Mouse (Mus musculus) liver, postnatal 0 days (tissue): ENCODE results near the gene Tkt. TPM values are rescaled to one million over a fixed set of nuclear protein-coding genes. Genes with fewer than 3 reads are reported as not detected.

ENCODE experiments used
- ATAC-seq: fragments of 200-750 bp; cut with Nextera tagmentation; 2 replicates; pipeline ENCODE4 v1.8.0; 2017; ENCODE audit warnings: mild to moderate bottlenecking, moderate library complexity
- DNase-seq: peaks from one replicate; pipeline ENCODE4 v3.0.0-alpha.2; 2016
- H3K27ac ChIP-seq: fragments of 300-500 bp; sonication (generic); 2 replicates; pipeline ENCODE4 v1.5.1; 2014; ENCODE audit warnings: antibody characterized with exemption, moderate library complexity, mild to moderate bottlenecking, low read depth
- H3K27me3 ChIP-seq: fragments of 300-500 bp; sonication (generic); 2 replicates; pipeline ENCODE4 v1.6.1; 2014; ENCODE audit warnings: low read length, control low read depth, mixed read lengths; ENCODE audit not compliant: insufficient read depth
- H3K36me3 ChIP-seq: fragments of 300-500 bp; sonication (generic); replicated peaks from 2 replicates; pipeline ENCODE4 v1.6.1; 2014; ENCODE audit warnings: mild to moderate bottlenecking, control low read depth, low read length, moderate library complexity, mixed read lengths; ENCODE audit not compliant: insufficient read depth
- H3K4me1 ChIP-seq: fragments of 300-500 bp; sonication (generic); 2 replicates; pipeline ENCODE4 v1.6.1; 2014; ENCODE audit warnings: antibody characterized with exemption, mild to moderate bottlenecking, control low read depth; ENCODE audit not compliant: insufficient read depth
- H3K4me2 ChIP-seq: fragments of 300-500 bp; sonication (generic); 2 replicates; pipeline ENCODE4 v1.6.1; 2014; ENCODE audit warnings: low read depth, mild to moderate bottlenecking, low read length, moderate library complexity, mixed read lengths
- H3K4me3 ChIP-seq: fragments of 300-500 bp; sonication (generic); 2 replicates; pipeline ENCODE4 v1.5.1; 2014; ENCODE audit warnings: low read depth, low read length
- H3K9ac ChIP-seq: fragments of 300-500 bp; sonication (generic); replicated peaks from 2 replicates; pipeline ENCODE4 v1.6.1; 2014; ENCODE audit warnings: mild to moderate bottlenecking, moderate library complexity
- H3K9me3 ChIP-seq: fragments of 300-500 bp; sonication (generic); 2 replicates; pipeline ENCODE4 v1.6.1; 2016; ENCODE audit warnings: mild to moderate bottlenecking, control low read depth, low read length, mixed read lengths
- CTCF ChIP-seq: sonication (generic); IDR thresholded peaks from 2 replicates; pipeline ENCODE4 v1.5.1; 2016; ENCODE audit warnings: antibody characterized with exemption, low read depth
- EP300 ChIP-seq: IDR thresholded peaks from 2 replicates; pipeline ENCODE4 v1.6.1; 2016; ENCODE audit warnings: antibody characterized with exemption, low read depth, mild to moderate bottlenecking
- WGBS: fragments of 180-500 bp; shearing (Covaris S2); extraction: QIAGEN DNeasy Blood & Tissue Kit; methylation state at CpG from one replicate; pipeline ENCODE4 v1.1.7; 2014; ENCODE audit not compliant: insufficient replicate concordance; 5-methylcytosine and 5-hydroxymethylcytosine counted together
- microRNA-seq: library from miRNA; unstranded; fragments of <30 nt; microRNA quantifications from one replicate; pipeline ENCODE4, GENCODE M21; 2016
- polyA plus RNA-seq: library from polyadenylated mRNA; unstranded; fragments of >200 nt; fragmentation: Nextera tagmentation; extraction: Ambion mirVana; gene quantifications from 2 replicates; pipeline ENCODE4 v1.2.1, GENCODE M21; 2015

The Tkt gene
- polyA plus RNA-seq, 1 experiment from 2014 or later = 110 TPM

DNA sequence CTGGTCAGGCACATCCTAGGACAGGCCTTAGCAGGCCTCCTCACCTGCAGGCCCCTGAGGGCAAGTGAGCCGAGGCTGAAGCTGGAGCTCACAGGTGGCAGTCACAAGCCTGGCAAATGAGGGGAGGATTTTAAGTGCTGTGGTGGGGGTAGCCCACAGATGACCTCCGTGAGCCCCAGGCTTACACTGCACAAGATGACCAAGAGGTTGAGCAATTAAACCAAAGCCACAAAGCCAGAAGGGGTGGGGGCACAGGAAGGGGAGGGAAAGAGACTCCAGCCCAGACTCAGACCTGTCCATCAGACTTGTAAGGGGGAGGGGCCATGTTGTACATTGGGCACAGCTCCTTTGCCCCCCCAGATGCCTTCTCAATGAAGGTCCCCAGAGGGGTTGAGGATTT is 68.6 kb downstream of the Tkt start:
- Histone ChIP-seq H3K4me1 (peaks cover 45% of the 10 kb centered on the region), H3K27me3 (no peaks in the 10 kb centered on the region), H3K4me3 (no peak overlapping the region), H3K36me3 (peaks cover 3% of the 10 kb centered on the region), H3K27ac (no peak overlapping the region), H3K9me3 (no peaks in the 10 kb centered on the region), H3K4me2 (0 out of 2 replicates have a peak overlapping the region, but pooled peaks have one; percentile 6), H3K9ac (no peak overlapping the region)
- no peak for ATAC-seq
- DNase-seq = no peak
- TF ChIP-seq CTCF (no peak), EP300 (no peak)
- WGBS = 67% methylated on average over 2 of the region's 2 CpGs

DNA sequence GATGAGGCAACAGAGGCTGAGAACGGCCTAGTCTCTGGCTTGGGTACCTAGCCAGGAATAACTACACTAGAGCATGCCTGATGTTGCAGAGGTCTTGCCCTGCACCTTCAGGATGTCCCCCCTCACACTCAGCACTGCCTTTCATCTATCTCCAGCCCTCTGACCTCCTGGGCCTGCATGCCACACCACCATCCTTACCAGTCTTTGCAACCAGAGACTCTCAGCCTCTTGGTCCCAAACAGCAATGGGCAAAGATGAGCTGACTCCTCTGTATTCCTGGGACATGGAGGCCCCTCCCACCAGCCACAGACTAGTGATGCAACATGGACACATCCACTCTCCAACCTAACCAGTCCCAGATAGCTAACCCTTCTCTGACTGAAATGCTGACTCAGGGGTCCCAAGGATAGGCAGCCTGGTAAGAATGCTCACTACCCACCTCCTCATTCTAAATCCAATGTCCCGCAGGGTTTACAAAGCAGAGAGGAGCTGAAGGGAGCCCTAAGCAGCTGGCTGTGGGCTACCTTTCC is 70.7 kb downstream of the Tkt start:
- ATAC-seq (no peak), DNase-seq (no peak)
- 76% methylated on average over 2 of the region's 2 CpGs for WGBS
- Histone ChIP-seq H3K4me2 (no peak overlapping the region), H3K27ac (no peak overlapping the region), H3K27me3 (no peaks in the 10 kb centered on the region), H3K4me3 (no peak overlapping the region), H3K36me3 (peaks cover 3% of the 10 kb centered on the region; the same call in 1 of the 2 replicates), H3K9ac (no peak overlapping the region), H3K4me1 (peaks cover 37% of the 10 kb centered on the region), H3K9me3 (no peaks in the 10 kb centered on the region)
- TF ChIP-seq CTCF = no peak
- TF ChIP-seq EP300 = no peak

- H3K27ac ChIP-seq = peak overlapping the region; percentile 48
- peak; percentile 33; the same call in 1 of the 2 replicates for ATAC-seq
- WGBS = 45% methylated on average over 7 of the region's 7 CpGs
- H3K4me1 ChIP-seq = peaks cover 44% of the 10 kb centered on the region
- H3K9me3 ChIP-seq = no peaks in the 10 kb centered on the region
- no peaks in the 10 kb centered on the region for H3K27me3 ChIP-seq
- H3K4me2 ChIP-seq = no peak overlapping the region
- H3K36me3 ChIP-seq = peaks cover 3% of the 10 kb centered on the region; the same call in 1 of the 2 replicates
- no peak overlapping the region for H3K4me3 ChIP-seq
- TF ChIP-seq CTCF = no peak
- no peak for TF ChIP-seq EP300
- DNase-seq = peak; percentile 55
- H3K9ac ChIP-seq = 0 out of 2 replicates have a peak overlapping the region, but pooled peaks have one; percentile 26
Measured at GRCm38 (mm10) chr14:30619982-30620578, 71.9 kb downstream of the Tkt start.

DNA sequence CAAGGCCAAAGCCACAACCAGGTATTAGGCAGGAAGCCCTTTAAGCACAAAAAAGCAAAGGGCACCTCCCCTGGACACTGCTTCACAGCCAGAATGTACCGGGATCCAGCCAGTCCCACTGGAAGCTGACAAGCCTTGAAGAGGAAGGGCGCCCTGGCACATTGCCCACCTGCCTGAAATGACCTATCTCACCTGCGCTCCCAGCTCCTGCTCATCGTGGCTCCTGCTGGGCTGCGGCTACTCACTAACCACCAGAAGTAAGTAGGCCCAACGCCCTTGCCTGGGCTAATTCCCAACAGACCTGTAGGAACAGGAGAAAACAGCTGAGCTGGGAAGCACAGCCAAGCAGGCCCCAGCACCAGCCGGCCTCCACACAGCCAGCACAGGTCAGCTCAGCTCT is 74.0 kb downstream of the Tkt start:
- Histone ChIP-seq H3K4me3 (no peak overlapping the region), H3K4me1 (peaks cover 48% of the 10 kb centered on the region), H3K27ac (no peak overlapping the region), H3K27me3 (no peaks in the 10 kb centered on the region), H3K36me3 (no peaks in the 10 kb centered on the region), H3K9me3 (no peaks in the 10 kb centered on the region), H3K4me2 (no peak overlapping the region), H3K9ac (no peak overlapping the region)
- TF ChIP-seq EP300 = no peak
- TF ChIP-seq CTCF = no peak
- 71% methylated on average over 7 of the region's 7 CpGs for WGBS
- ATAC-seq (no peak), DNase-seq (peak; percentile 31)

DNA sequence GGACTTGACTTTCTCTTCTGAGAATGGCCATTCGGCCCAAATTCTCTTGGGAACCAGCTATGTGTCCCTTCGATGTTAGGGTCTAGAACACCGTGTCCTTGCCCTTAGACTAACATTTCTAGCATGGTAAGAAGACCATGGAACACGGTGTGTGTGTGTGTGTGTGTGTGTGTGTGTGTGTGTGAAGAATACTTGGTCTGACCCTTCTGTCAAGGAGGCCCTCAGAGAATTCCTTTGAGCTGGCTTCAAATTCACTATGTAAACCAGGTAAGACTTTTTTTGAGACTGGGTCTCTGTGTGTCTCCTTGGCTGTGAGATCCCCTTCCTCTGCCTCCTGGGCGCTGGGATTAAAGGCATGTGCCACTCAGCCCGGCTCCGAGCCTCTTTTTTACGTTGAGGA is 74.4 kb downstream of the Tkt start:
- H3K36me3 ChIP-seq = no peaks in the 10 kb centered on the region
- TF ChIP-seq EP300 (no peak), CTCF (no peak)
- WGBS = 87% methylated on average over 8 of the region's 8 CpGs
- H3K27ac ChIP-seq = no peak overlapping the region
- H3K27me3 ChIP-seq = no peaks in the 10 kb centered on the region
- no peak overlapping the region for H3K4me3 ChIP-seq
- no peak overlapping the region for H3K9ac ChIP-seq
- no peak overlapping the region for H3K4me2 ChIP-seq
- DNase-seq (no peak), ATAC-seq (no peak)
- no peaks in the 10 kb centered on the region for H3K9me3 ChIP-seq
- peaks cover 43% of the 10 kb centered on the region for H3K4me1 ChIP-seq

Small RNA genes within 50 kb of the gene (microRNA-seq; reads per million reads assigned to microRNA genes)
- gene Mir3076 = 5.7 reads per million, percentile 10 among the genes with 10 or more reads in this experiment

Other genes starting within 250 kb of the Tkt start
- 2.9 and 3.3 TPM in 2 replicates for gene Dcp1a, start 68.8 kb upstream of the Tkt start, polyA plus RNA-seq
- 0.22 and 0.36 TPM in 2 replicates for gene Cacna1d, start 56.9 kb upstream of the Tkt start, polyA plus RNA-seq
- 16.7 and 17.8 TPM in 2 replicates for gene Prkcd, start 77.9 kb downstream of the Tkt start, polyA plus RNA-seq
- 6.6 and 7.0 TPM in 2 replicates for gene Rft1, start 106.0 kb downstream of the Tkt start, polyA plus RNA-seq
- gene Sfmbt1, start 166.5 kb downstream of the Tkt start, polyA plus RNA-seq = 15.0 and 15.8 TPM in 2 replicates